In the genomic region with DNA sequence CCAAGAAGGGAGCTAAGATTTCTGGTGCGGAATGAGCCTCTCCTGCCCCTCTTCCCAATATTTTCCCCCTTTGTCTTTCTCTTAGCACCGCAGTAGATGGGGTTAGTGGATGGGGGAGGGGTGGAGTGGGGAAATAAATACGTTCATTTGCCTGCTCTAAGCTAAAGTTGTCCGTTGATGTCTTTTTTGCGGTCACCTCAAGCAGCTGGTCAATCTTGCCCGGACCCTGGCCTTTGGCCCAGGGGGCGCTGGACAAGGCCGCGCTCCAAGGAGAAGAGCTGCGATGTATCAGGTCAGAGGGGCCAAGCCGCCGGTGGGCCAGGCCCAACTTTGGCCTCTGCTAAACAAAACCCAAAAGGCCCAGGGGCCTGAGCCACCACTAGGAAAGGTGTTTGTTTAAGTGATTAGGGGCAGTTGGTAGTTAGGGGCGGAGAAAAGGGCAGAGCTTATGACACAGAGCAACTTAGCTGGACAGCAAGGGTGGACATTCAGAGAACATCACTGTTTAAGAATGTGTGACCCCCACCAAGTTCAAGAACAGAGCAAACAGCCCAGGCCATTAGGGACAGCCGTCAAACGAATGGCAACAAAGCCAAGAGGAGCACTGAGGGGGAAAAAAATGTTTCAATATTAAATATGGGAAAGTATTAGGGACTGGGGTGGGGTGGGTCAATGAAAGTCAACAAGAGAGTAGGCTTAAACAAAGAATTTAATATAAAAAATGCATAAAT, we compare ENCODE assay signal across 18 mouse cellular contexts. TPM values are rescaled to one million over a fixed set of nuclear protein-coding genes. Genes with fewer than 3 reads are reported as not detected.
DNase-seq lines count a peak whose midpoint lies in the region; ATAC-seq and TF ChIP-seq lines count a peak whose summit lies in the region.
"Had no signal": no experiment of that assay in that cellular context is flagged by ENCODE, and none has a peak within 500 bp of the region (broad histone marks: within the 10 kb centered on the region; RNA-seq: fewer than 3 reads in every experiment).

No protein-coding gene starts in this region.

- peaks cover 84% of the 10 kb centered on the region for H3K27me3 ChIP-seq in forebrain, postnatal 0 days (ENCODE audit: insufficient read depth, low read length)
- peaks cover 93% of the 10 kb centered on the region for H3K27me3 ChIP-seq in forebrain, embryonic 12.5 days
- H3K27me3 ChIP-seq in E14TG2a.4 (ENCODE audit: insufficient read depth, low read length) = peaks cover 89% of the 10 kb centered on the region
- peaks cover 98% of the 10 kb centered on the region for H3K27me3 ChIP-seq in hindbrain, embryonic 12.5 days
- peaks cover 100% of the 10 kb centered on the region for H3K27me3 ChIP-seq in limb, embryonic 10.5 days (ENCODE audit: low read depth, poor library complexity, severe bottlenecking)
- H3K27me3 ChIP-seq in kidney, adult 2 months (replicated peaks; ENCODE audit: control insufficient read depth, insufficient read depth, low read length) = peaks cover 18% of the 10 kb centered on the region
- H3K27me3 ChIP-seq in liver, postnatal 0 days (ENCODE audit: insufficient read depth, low read length) = peaks cover 88% of the 10 kb centered on the region

- no peak for DNase-seq in forebrain, postnatal 0 days
- DNase-seq in limb, embryonic 10.5 days (ENCODE audit: low spot score) = peak; percentile 47
- no peak for DNase-seq in kidney, adult 2 months
- no peak for DNase-seq in liver, postnatal 0 days
- DNase-seq in frontal cortex, postnatal 10 days (ENCODE audit: low spot score in 2 of 2) = no peak
- DNase-seq: cerebellum, adult 11-12 months; cerebellum, postnatal 36 days; gastrocnemius, adult 2 months; heart, adult 18-20 months; liver, embryonic 13.5 days had no signal

- 15% methylated on average over 15 of the region's 15 CpGs for WGBS in forebrain, postnatal 0 days
- 6% methylated on average over 15 of the region's 15 CpGs for WGBS in forebrain, embryonic 12.5 days
- WGBS in hindbrain, embryonic 12.5 days = 2% methylated on average over 15 of the region's 15 CpGs
- 2% methylated on average over 15 of the region's 15 CpGs for WGBS in limb, embryonic 10.5 days
- 7% methylated on average over 15 of the region's 15 CpGs for WGBS in kidney, adult 2 months
- 7% methylated on average over 15 of the region's 15 CpGs for WGBS in liver, postnatal 0 days (ENCODE audit: insufficient replicate concordance)

- no peak for TF ChIP-seq POLR2A in kidney, adult 2 months (IDR thresholded peaks at IDR 0.05; ENCODE audit: low read depth, low read length)

- no peak overlapping the region for H3K4me2 ChIP-seq in forebrain, postnatal 0 days (ENCODE audit: low read depth)
- no peak overlapping the region for H3K4me2 ChIP-seq in forebrain, embryonic 12.5 days
- peak overlapping the region; percentile 45; the same call in 1 of the 2 replicates for H3K4me2 ChIP-seq in hindbrain, embryonic 12.5 days (replicated peaks)
- no peak overlapping the region for H3K4me2 ChIP-seq in liver, postnatal 0 days (ENCODE audit: low read depth, low read length)

- no peak for TF ChIP-seq EP300 in liver, postnatal 0 days (IDR thresholded peaks at IDR 0.05; ENCODE audit: low read depth)

- H3K27ac ChIP-seq in forebrain, postnatal 0 days (ENCODE audit: low read depth, low read length) = no peak overlapping the region
- H3K27ac ChIP-seq in forebrain, embryonic 12.5 days = no peak overlapping the region
- H3K27ac ChIP-seq in hindbrain, embryonic 12.5 days = peak overlapping the region; percentile 45; the same call in 1 of the 2 replicates
- no peak overlapping the region for H3K27ac ChIP-seq in limb, embryonic 10.5 days
- H3K27ac ChIP-seq in kidney, adult 2 months (ENCODE audit: insufficient read depth, low read depth, low read length) = no peak overlapping the region
- H3K27ac ChIP-seq in liver, postnatal 0 days (ENCODE audit: low read depth) = no peak overlapping the region
- H3K27ac ChIP-seq: gastrocnemius, adult 2 months; heart, embryonic 15.5 days; kidney, postnatal 0 days; limb, embryonic 12.5 days; liver, embryonic 13.5 days had no signal

- H3K9me3 ChIP-seq in forebrain, postnatal 0 days (ENCODE audit: low read length) = 0 out of 2 replicates have a peak, but pooled peaks cover 4% of the 10 kb centered on the region
- 0 out of 2 replicates have a peak, but pooled peaks cover 10% of the 10 kb centered on the region for H3K9me3 ChIP-seq in forebrain, embryonic 12.5 days
- H3K9me3 ChIP-seq in E14TG2a.4 (ENCODE audit: low read length) = no peaks in the 10 kb centered on the region
- no peaks in the 10 kb centered on the region; the same call in none of the 2 replicates for H3K9me3 ChIP-seq in hindbrain, embryonic 12.5 days (replicated peaks)
- 0 out of 2 replicates have a peak, but pooled peaks cover 3% of the 10 kb centered on the region for H3K9me3 ChIP-seq in limb, embryonic 10.5 days (replicated peaks)
- peaks cover 11% of the 10 kb centered on the region for H3K9me3 ChIP-seq in liver, postnatal 0 days (ENCODE audit: low read length)
- H3K9me3 ChIP-seq: liver, embryonic 13.5 days had no signal

- H3K9ac ChIP-seq in forebrain, postnatal 0 days = no peak overlapping the region
- H3K9ac ChIP-seq in forebrain, embryonic 12.5 days = no peak overlapping the region
- no peak overlapping the region for H3K9ac ChIP-seq in hindbrain, embryonic 12.5 days
- no peak overlapping the region for H3K9ac ChIP-seq in liver, postnatal 0 days (replicated peaks)
- H3K9ac ChIP-seq: heart, embryonic 15.5 days; limb, embryonic 12.5 days; liver, embryonic 13.5 days had no signal

- no peak for ATAC-seq in forebrain, postnatal 0 days
- ATAC-seq in forebrain, embryonic 12.5 days (ENCODE audit: low FRiP score) = no peak
- ATAC-seq in hindbrain, embryonic 12.5 days (ENCODE audit: low FRiP score) = no peak
- no peak for ATAC-seq in liver, postnatal 0 days
- ATAC-seq: activated CD4-positive, CD25-positive, alpha-beta regulatory T cell, adult 4 months; midbrain, embryonic 16.5 days had no signal

- TF ChIP-seq CTCF in forebrain, postnatal 0 days (IDR thresholded peaks at IDR 0.05; ENCODE audit: low read depth) = no peak
- TF ChIP-seq CTCF in E14TG2a.4 (conservative IDR thresholded peaks at IDR 0.05; ENCODE audit: low read length) = no peak
- no peak for TF ChIP-seq CTCF in kidney, adult 2 months (conservative IDR thresholded peaks at IDR 0.05; ENCODE audit: insufficient read depth, insufficient read length, low read depth, low read length)
- TF ChIP-seq CTCF in liver, postnatal 0 days (IDR thresholded peaks at IDR 0.05; ENCODE audit: low read depth) = no peak

- 0 out of 2 replicates have a peak overlapping the region, but pooled peaks have one; percentile 2 for H3K4me3 ChIP-seq in forebrain, postnatal 0 days (ENCODE audit: low read depth, low read length)
- H3K4me3 ChIP-seq in forebrain, embryonic 12.5 days (replicated peaks) = no peak overlapping the region
- H3K4me3 ChIP-seq in E14TG2a.4 (replicated peaks; ENCODE audit: low read length) = peak overlapping the region; percentile 7; the same call in 1 of the 2 replicates
- H3K4me3 ChIP-seq in hindbrain, embryonic 12.5 days = no peak overlapping the region
- H3K4me3 ChIP-seq in limb, embryonic 10.5 days = no peak overlapping the region
- no peak overlapping the region for H3K4me3 ChIP-seq in kidney, adult 2 months (ENCODE audit: insufficient read depth, low read depth, low read length)
- no peak overlapping the region for H3K4me3 ChIP-seq in liver, postnatal 0 days (ENCODE audit: low read depth, low read length)
- H3K4me3 ChIP-seq: liver, embryonic 13.5 days had no signal

- H3K4me1 ChIP-seq in forebrain, postnatal 0 days (ENCODE audit: insufficient read depth) = no peaks in the 10 kb centered on the region
- H3K4me1 ChIP-seq in forebrain, embryonic 12.5 days = peaks cover 32% of the 10 kb centered on the region
- peaks cover 36% of the 10 kb centered on the region for H3K4me1 ChIP-seq in E14TG2a.4 (replicated peaks; ENCODE audit: low read depth, low read length)
- H3K4me1 ChIP-seq in hindbrain, embryonic 12.5 days = peaks cover 26% of the 10 kb centered on the region
- peaks cover 25% of the 10 kb centered on the region for H3K4me1 ChIP-seq in limb, embryonic 10.5 days
- no peaks in the 10 kb centered on the region for H3K4me1 ChIP-seq in kidney, adult 2 months (ENCODE audit: control insufficient read depth, insufficient read depth, low read length)
- no peaks in the 10 kb centered on the region; the same call in 1 of the 2 replicates for H3K4me1 ChIP-seq in liver, postnatal 0 days (ENCODE audit: insufficient read depth)
- H3K4me1 ChIP-seq: liver, embryonic 13.5 days had no signal

- no peaks in the 10 kb centered on the region for H3K36me3 ChIP-seq in forebrain, postnatal 0 days (ENCODE audit: insufficient read depth)
- no peaks in the 10 kb centered on the region for H3K36me3 ChIP-seq in forebrain, embryonic 12.5 days (replicated peaks)
- no peaks in the 10 kb centered on the region for H3K36me3 ChIP-seq in E14TG2a.4 (ENCODE audit: insufficient read depth, low read length)
- no peaks in the 10 kb centered on the region for H3K36me3 ChIP-seq in hindbrain, embryonic 12.5 days
- no peaks in the 10 kb centered on the region for H3K36me3 ChIP-seq in limb, embryonic 10.5 days
- H3K36me3 ChIP-seq in kidney, adult 2 months (ENCODE audit: control insufficient read depth, insufficient read depth, low read length) = no peaks in the 10 kb centered on the region
- H3K36me3 ChIP-seq in liver, postnatal 0 days (replicated peaks; ENCODE audit: insufficient read depth, low read length) = no peaks in the 10 kb centered on the region
- H3K36me3 ChIP-seq: heart, embryonic 15.5 days; limb, embryonic 12.5 days; liver, embryonic 13.5 days had no signal

RNA-seq across cellular contexts. Expression of a gene that starts 36.8 kb away (rescaled TPM):
- 58.7 and 73.1 TPM in 2 replicates for total RNA-seq in forebrain, postnatal 0 days (2014; rRNA removed)
- polyA plus RNA-seq in forebrain, postnatal 0 days (2015; fragmentation: Nextera tagmentation; extraction: Ambion mirVana) = 45.0 and 52.5 TPM in 2 replicates
- 107 and 113 TPM in 2 replicates for polyA plus RNA-seq in forebrain, embryonic 12.5 days (2016; fragmentation: Nextera tagmentation; extraction: Ambion mirVana)
- polyA plus RNA-seq in hindbrain, embryonic 12.5 days (2016; fragmentation: Nextera tagmentation; extraction: Ambion mirVana) = 93.2 and 106 TPM in 2 replicates
- 99.6 and 111 TPM in 2 replicates for polyA plus RNA-seq in limb, embryonic 10.5 days (2016; fragmentation: Nextera tagmentation; extraction: Ambion mirVana)
- 190 and 218 TPM in 2 replicates for polyA plus RNA-seq in kidney, adult 2 months (2012; rRNA removed)
- 86.4 and 90.0 TPM in 2 replicates for polyA plus RNA-seq in liver, postnatal 0 days (2015; fragmentation: Nextera tagmentation; extraction: Ambion mirVana)

Comparison
In these comparisons a context has a peak if more than half of its experiments do, and no peak if none do; other contexts are left out.
1. H3K4me3 ChIP-seq: peak in forebrain, postnatal 0 days (single experiment) and E14TG2a.4 (single experiment); none in forebrain, embryonic 12.5 days (single experiment), hindbrain, embryonic 12.5 days (single experiment), limb, embryonic 10.5 days (single experiment), kidney, adult 2 months (single experiment) and liver, postnatal 0 days (single experiment).